Mouse (Mus musculus): ENCODE data around the gene Fbxo44. TPM values are rescaled to one million over a fixed set of nuclear protein-coding genes. Genes with fewer than 3 reads are reported as not detected.
"Not testable (repeated sequence)": the region's sequence is repeated elsewhere in the genome, so short reads cannot be mapped to it uniquely, and the experiment has no call there.

Gene Fbxo44
- polyA plus RNA-seq, 1 experiment from 2014 or later, result 97.6 TPM

- peaks cover 43% of the 10 kb centered on the region for H3K4me1 ChIP-seq
- peak; percentile 71 for ATAC-seq (replicated peaks)
- no peaks in the 10 kb centered on the region for H3K9me3 ChIP-seq
- no peaks in the 10 kb centered on the region for H3K27me3 ChIP-seq (replicated peaks)
- no peak overlapping the region; the same call in 1 of the 2 replicates for H3K9ac ChIP-seq
- no peaks in the 10 kb centered on the region for H3K36me3 ChIP-seq (replicated peaks)
- WGBS, result 10% methylated on average over 6 of the region's 6 CpGs
- H3K4me3 ChIP-seq, result no peak overlapping the region
- peak overlapping the region; percentile 64 for H3K27ac ChIP-seq
- no peak overlapping the region for H3K4me2 ChIP-seq
These were observed 38.1 kb downstream of the Fbxo44 start for GRCm38 (mm10) chr4:148121982-148122693.

GRCm38 (mm10) chr4:148121362-148121761 is 38.9 kb downstream of the Fbxo44 start:
- Histone ChIP-seq H3K27ac (peak overlapping the region; percentile 64), H3K4me3 (no peak overlapping the region), H3K27me3 (replicated peaks) (no peaks in the 10 kb centered on the region), H3K9me3 (no peaks in the 10 kb centered on the region), H3K4me1 (peaks cover 36% of the 10 kb centered on the region), H3K36me3 (replicated peaks) (no peaks in the 10 kb centered on the region), H3K9ac (no peak overlapping the region), H3K4me2 (no peak overlapping the region)
- 56% methylated on average over 4 of the region's 4 CpGs for WGBS
- ATAC-seq (replicated peaks), result peak; percentile 49

GRCm38 (mm10) chr4:148120555-148120954 is 39.7 kb downstream of the Fbxo44 start:
- no peak for ATAC-seq (replicated peaks)
- Histone ChIP-seq H3K4me3 (no peak overlapping the region), H3K4me1 (peaks cover 32% of the 10 kb centered on the region), H3K9me3 (no peaks in the 10 kb centered on the region), H3K27me3 (replicated peaks) (no peaks in the 10 kb centered on the region), H3K9ac (no peak overlapping the region), H3K4me2 (no peak overlapping the region), H3K36me3 (replicated peaks) (no peaks in the 10 kb centered on the region), H3K27ac (peak overlapping the region; percentile 64)
- WGBS, result 70% methylated on average over 9 of the region's 9 CpGs

- not testable (repeated sequence) for H3K27ac ChIP-seq; ATAC-seq (replicated peaks); H3K9me3 ChIP-seq; H3K9ac ChIP-seq; H3K4me2 ChIP-seq; H3K4me3 ChIP-seq; H3K27me3 ChIP-seq (replicated peaks); H3K36me3 ChIP-seq (replicated peaks)
- peaks cover 39% of the 10 kb centered on the region for H3K4me1 ChIP-seq
- WGBS, result 89% methylated on average over 9 of the region's 9 CpGs
These were observed 40.7 kb downstream of the Fbxo44 start for GRCm38 (mm10) chr4:148119578-148119977.

GRCm38 (mm10) chr4:148117392-148117791 is 42.9 kb downstream of the Fbxo44 start:
- Histone ChIP-seq H3K27me3 (replicated peaks) (no peaks in the 10 kb centered on the region), H3K4me3 (no peak overlapping the region), H3K4me2 (no peak overlapping the region), H3K4me1 (peaks cover 30% of the 10 kb centered on the region), H3K36me3 (replicated peaks) (peaks cover 6% of the 10 kb centered on the region; the same call in 1 of the 2 replicates), H3K9me3 (no peaks in the 10 kb centered on the region), H3K27ac (no peak overlapping the region), H3K9ac (no peak overlapping the region)
- WGBS, result 83% methylated on average over 4 of the region's 4 CpGs
- ATAC-seq (replicated peaks), result no peak

GRCm38 (mm10) chr4:148116657-148117056 is 43.6 kb downstream of the Fbxo44 start:
- Histone ChIP-seq H3K9me3 (no peaks in the 10 kb centered on the region), H3K27ac (no peak overlapping the region), H3K36me3 (replicated peaks) (peaks cover 6% of the 10 kb centered on the region; the same call in 1 of the 2 replicates), H3K27me3 (replicated peaks) (no peaks in the 10 kb centered on the region), H3K4me1 (peaks cover 24% of the 10 kb centered on the region), H3K4me2 (no peak overlapping the region), H3K9ac (no peak overlapping the region), H3K4me3 (no peak overlapping the region)
- ATAC-seq (replicated peaks), result no peak
- 75% methylated on average over 4 of the region's 4 CpGs for WGBS

- Histone ChIP-seq H3K4me2 (no peak overlapping the region), H3K27me3 (replicated peaks) (no peaks in the 10 kb centered on the region), H3K9me3 (no peaks in the 10 kb centered on the region), H3K27ac (peak overlapping the region; percentile 75), H3K36me3 (replicated peaks) (peaks cover 6% of the 10 kb centered on the region; the same call in 1 of the 2 replicates), H3K4me3 (no peak overlapping the region), H3K4me1 (peaks cover 14% of the 10 kb centered on the region), H3K9ac (peak overlapping the region; percentile 31; the same call in 1 of the 2 replicates)
- WGBS, result 6% methylated on average over 15 of the region's 15 CpGs
- ATAC-seq (replicated peaks), result peak; percentile 30
These were observed 44.8 kb downstream of the Fbxo44 start for GRCm38 (mm10) chr4:148115467-148115866.

- no peak overlapping the region for H3K4me3 ChIP-seq
- no peaks in the 10 kb centered on the region for H3K27me3 ChIP-seq (replicated peaks)
- peak overlapping the region; percentile 25 for H3K4me2 ChIP-seq
- WGBS, result 3% methylated on average over 15 of the region's 15 CpGs
- H3K27ac ChIP-seq, result peak overlapping the region; percentile 75
- peak overlapping the region; percentile 31; the same call in 1 of the 2 replicates for H3K9ac ChIP-seq
- H3K36me3 ChIP-seq (replicated peaks), result peaks cover 6% of the 10 kb centered on the region; the same call in 1 of the 2 replicates
- H3K9me3 ChIP-seq, result no peaks in the 10 kb centered on the region
- peaks cover 14% of the 10 kb centered on the region for H3K4me1 ChIP-seq
- peak; percentile 82 for ATAC-seq (replicated peaks)
These were observed 45.4 kb downstream of the Fbxo44 start for GRCm38 (mm10) chr4:148114758-148115391.

- ATAC-seq (replicated peaks), result no peak
- Histone ChIP-seq H3K27ac (no peak overlapping the region), H3K9ac (no peak overlapping the region), H3K9me3 (no peaks in the 10 kb centered on the region), H3K4me2 (no peak overlapping the region), H3K36me3 (replicated peaks) (peaks cover 11% of the 10 kb centered on the region; the same call in 1 of the 2 replicates), H3K4me1 (peaks cover 14% of the 10 kb centered on the region), H3K4me3 (no peak overlapping the region), H3K27me3 (replicated peaks) (no peaks in the 10 kb centered on the region)
- WGBS, result 86% methylated on average over 12 of the region's 12 CpGs
These were observed 47.8 kb downstream of the Fbxo44 start for GRCm38 (mm10) chr4:148112519-148112918.

- Histone ChIP-seq H3K4me2 (no peak overlapping the region), H3K9ac (no peak overlapping the region), H3K27me3 (replicated peaks) (no peaks in the 10 kb centered on the region), H3K36me3 (replicated peaks) (peaks cover 14% of the 10 kb centered on the region; the same call in 1 of the 2 replicates), H3K27ac (no peak overlapping the region), H3K4me1 (no peaks in the 10 kb centered on the region), H3K4me3 (no peak overlapping the region), H3K9me3 (no peaks in the 10 kb centered on the region)
- no peak for ATAC-seq (replicated peaks)
- WGBS, result 89% methylated on average over 5 of the region's 5 CpGs
These were observed 51.1 kb downstream of the Fbxo44 start for GRCm38 (mm10) chr4:148109215-148109614.

- no peaks in the 10 kb centered on the region for H3K27me3 ChIP-seq (replicated peaks)
- H3K9ac ChIP-seq, result no peak overlapping the region
- ATAC-seq (replicated peaks), result no peak
- no peak overlapping the region for H3K4me2 ChIP-seq
- no peaks in the 10 kb centered on the region for H3K9me3 ChIP-seq
- 73% methylated on average over 7 of the region's 7 CpGs for WGBS
- H3K36me3 ChIP-seq (replicated peaks), result peaks cover 8% of the 10 kb centered on the region; the same call in 1 of the 2 replicates
- no peaks in the 10 kb centered on the region for H3K4me1 ChIP-seq
- H3K27ac ChIP-seq, result no peak overlapping the region
- H3K4me3 ChIP-seq, result no peak overlapping the region
These were observed 51.6 kb downstream of the Fbxo44 start for GRCm38 (mm10) chr4:148108565-148109100.

GRCm38 (mm10) chr4:148107621-148108291 is 52.5 kb downstream of the Fbxo44 start:
- ATAC-seq (replicated peaks), result no peak
- no peaks in the 10 kb centered on the region for H3K9me3 ChIP-seq
- no peaks in the 10 kb centered on the region for H3K27me3 ChIP-seq (replicated peaks)
- no peak overlapping the region for H3K27ac ChIP-seq
- peaks cover 7% of the 10 kb centered on the region; the same call in 1 of the 2 replicates for H3K36me3 ChIP-seq (replicated peaks)
- H3K4me1 ChIP-seq, result no peaks in the 10 kb centered on the region
- WGBS, result 66% methylated on average over 22 of the region's 22 CpGs
- no peak overlapping the region for H3K9ac ChIP-seq
- no peak overlapping the region for H3K4me3 ChIP-seq
- H3K4me2 ChIP-seq, result no peak overlapping the region

Data from midbrain, embryonic 15.5 days (tissue).